Mouse (Mus musculus) gastrocnemius, adult 2 months (tissue): ENCODE measurements around the gene Dcakd. TPM values are rescaled to one million over a fixed set of nuclear protein-coding genes. Genes with fewer than 3 reads are reported as not detected.

Source experiments
- DNase-seq: peaks from one replicate; pipeline ENCODE4 v3.0.0; 2022
- H3K27ac ChIP-seq: fragments of 200-600 bp; 2 replicates; pipeline ENCODE4 v1.8.1; 2022; ENCODE audit warnings: mild to moderate bottlenecking
- H3K4me3 ChIP-seq: fragments of 200-600 bp; 2 replicates; pipeline ENCODE4 v1.8.1; 2022; ENCODE audit warnings: mild to moderate bottlenecking, moderate library complexity
- CTCF ChIP-seq: fragments of 200-600 bp; IDR thresholded peaks from 2 replicates; pipeline ENCODE4 v1.8.1; 2022; ENCODE audit warnings: antibody characterized with exemption, mild to moderate bottlenecking, moderate library complexity
- intact Hi-C: fragments of 180-260 bp; cut with DNase I; formaldehyde crosslinking; loops from one replicate; pipeline ENCODE4 v1.15.1; 2025
- total RNA-seq, 2 experiments: library from RNA; stranded (reverse); gene quantifications; 2 replicates each; pipeline ENCODE4 v1.2.3; 2021

Dcakd gene
- total RNA-seq, 2 experiments from 2014 or later = 12.4 to 25.8 TPM

DNA sequence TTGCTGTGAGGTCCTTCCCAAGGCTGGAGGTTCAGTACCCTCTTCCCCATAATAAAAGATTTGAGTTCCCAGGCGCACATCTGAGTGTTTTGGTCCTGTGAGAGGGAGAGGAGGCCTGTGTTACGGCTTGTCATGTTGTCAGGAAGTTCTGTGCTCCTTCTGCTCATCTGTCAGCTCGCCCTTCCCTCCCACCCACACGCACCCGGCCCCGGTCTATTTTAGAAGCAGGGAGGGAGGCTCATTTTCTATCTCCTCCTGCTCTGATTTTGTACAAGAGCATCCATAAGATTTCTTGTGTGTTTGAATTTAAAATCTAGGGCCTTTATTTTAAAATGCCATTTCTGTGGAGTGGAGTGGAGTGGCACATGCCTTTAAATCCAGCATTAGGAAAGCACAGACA is 9.9 kb upstream of the Dcakd start:
- intact Hi-C loops = no loop called here
- H3K4me3 ChIP-seq = no peak overlapping the region
- peak; percentile 10 for DNase-seq
- H3K27ac ChIP-seq = peak overlapping the region; percentile 68
- TF ChIP-seq CTCF = no peak

DNA sequence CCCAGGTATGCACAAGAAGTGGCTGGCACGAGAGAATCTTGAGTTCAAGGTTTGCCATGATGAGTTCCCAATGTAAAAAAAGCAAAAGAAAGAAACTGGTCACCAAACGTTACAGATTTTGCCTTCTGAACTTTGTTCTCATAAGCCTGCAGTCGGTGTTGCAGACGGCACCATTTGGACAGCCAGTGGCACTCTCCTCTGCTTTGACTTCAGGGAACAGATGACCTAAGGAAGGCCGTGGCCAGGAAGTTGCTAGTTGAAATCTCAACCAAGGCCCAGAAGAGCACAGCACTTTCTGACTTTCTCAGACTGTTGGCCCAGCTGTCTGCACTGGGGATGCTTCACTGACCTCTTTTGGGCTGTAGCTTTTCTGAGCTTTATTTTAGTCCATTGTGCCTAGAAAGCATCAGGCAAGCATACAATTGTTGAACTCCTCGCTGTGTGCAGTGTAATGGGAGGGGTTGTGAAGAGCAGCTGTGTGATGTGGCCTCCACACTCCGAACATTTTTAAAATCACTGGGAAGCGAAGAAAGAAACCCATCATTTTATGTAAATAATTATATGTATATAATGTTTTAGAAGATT is 8.8 kb upstream of the Dcakd start:
- intact Hi-C loops = loop anchor here (2.0 kb wide), 1 partner anchor 14 kb away; no protein-coding TSS in a partner anchor
- no peak for TF ChIP-seq CTCF
- DNase-seq = peak; percentile 43

DNA sequence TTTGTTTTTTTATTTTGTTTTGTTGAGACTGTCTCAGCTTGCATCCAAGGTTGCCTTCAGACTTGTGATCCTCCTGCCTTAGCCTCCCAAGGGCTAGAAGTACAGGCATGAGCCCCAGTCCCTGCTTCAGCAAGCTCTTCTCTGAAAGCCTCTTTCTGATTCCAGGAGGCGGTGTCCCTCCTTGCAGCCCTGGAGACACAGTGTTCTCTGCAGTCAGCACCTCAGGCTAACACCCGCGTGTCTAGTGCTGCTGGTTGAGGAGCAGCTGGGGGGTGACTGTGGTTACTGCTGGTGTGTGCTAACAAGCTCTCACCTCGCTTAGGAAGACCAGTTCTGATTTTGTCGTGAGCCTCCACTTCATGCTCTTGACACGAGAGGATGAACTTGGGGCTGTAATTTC is 6.9 kb upstream of the Dcakd start:
- no peak overlapping the region for H3K4me3 ChIP-seq
- H3K27ac ChIP-seq = no peak overlapping the region
- intact Hi-C loops = no loop called here
- no peak for TF ChIP-seq CTCF
- DNase-seq = no peak

More for the DNA sequence above, 8.8 kb upstream of the Dcakd start:
- peak overlapping the region; percentile 68 for H3K27ac ChIP-seq
- no peak overlapping the region for H3K4me3 ChIP-seq

DNA sequence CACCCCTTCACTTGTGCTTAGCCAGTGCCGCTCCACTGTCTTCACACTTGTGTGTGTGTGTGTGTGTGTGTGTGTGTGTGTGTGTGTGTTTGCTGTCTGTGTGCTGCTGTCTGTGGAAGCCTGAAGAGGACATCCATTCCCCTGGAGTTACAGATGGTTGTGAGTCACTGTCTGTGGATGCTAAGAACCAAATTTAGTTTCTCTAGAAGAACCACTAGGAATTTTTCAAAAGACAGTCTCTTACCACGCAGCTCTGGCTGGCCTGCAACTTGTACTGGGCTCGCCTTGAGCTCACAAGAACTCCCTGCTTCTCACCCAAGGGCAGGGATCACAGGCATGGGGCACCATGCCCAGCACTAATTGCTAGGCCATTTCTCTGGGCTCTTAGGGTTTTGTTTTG is 4.9 kb upstream of the Dcakd start:
- intact Hi-C loops = no loop called here
- DNase-seq = no peak
- H3K27ac ChIP-seq = 0 out of 2 replicates have a peak overlapping the region, but pooled peaks have one; percentile 0
- no peak overlapping the region for H3K4me3 ChIP-seq
- TF ChIP-seq CTCF = no peak

DNA sequence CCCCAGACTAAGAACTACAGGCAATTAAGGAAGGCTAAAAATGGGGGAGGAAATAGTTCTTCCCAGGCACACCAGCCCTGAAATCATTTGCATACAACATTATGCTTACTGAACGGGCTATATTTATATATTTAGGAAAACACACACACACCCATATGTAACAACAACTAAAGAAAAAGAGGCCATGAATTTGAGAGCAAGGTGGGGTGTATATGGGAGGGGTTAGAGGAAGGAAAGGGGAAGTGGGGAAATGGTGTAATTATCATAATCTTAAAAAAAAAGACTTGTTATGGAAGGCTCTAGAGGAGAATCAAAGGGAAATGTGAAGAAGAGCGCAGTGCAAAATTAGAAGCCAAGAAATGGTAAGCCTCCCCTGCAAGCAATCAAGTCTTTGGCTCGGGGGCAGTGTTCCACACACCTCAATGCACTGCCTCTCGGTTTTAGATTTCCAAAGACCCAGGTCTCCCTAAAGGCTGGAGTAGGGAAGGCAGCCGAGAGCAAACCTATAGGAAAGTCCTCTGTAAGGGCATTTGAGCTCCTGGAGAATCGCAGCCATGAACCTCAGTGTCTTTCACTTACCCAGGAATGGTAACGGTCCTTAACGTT is 460 bp downstream of the Dcakd start:
- Histone ChIP-seq H3K4me3 (peak overlapping the region; percentile 88), H3K27ac (peak overlapping the region; percentile 95)
- peak; percentile 15 for DNase-seq
- no peak for TF ChIP-seq CTCF
- intact Hi-C loops = no loop called here

DNA sequence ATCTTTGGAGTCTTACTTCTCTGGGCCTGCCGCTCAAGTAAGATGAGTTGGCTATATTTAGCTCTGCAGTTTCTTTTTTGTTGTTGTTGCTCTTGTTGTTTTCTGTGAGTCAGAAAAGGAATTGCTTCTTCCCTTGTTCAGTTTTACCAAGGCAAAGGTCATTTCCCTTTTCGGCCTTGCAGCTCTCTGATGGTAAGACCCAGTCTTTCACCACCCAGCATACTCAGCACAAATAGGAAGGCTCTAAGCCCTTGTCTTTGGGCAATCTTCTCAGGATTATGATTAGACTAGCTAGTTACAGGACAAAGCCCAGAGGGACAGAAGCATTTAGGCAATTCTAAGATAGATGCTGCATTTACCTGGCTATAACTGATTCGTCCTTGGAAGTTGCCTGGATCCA is 1.2 kb downstream of the Dcakd start:
- Histone ChIP-seq H3K4me3 (peak overlapping the region; percentile 88), H3K27ac (peak overlapping the region; percentile 95)
- DNase-seq = no peak
- intact Hi-C loops = no loop called here
- TF ChIP-seq CTCF = no peak

DNA sequence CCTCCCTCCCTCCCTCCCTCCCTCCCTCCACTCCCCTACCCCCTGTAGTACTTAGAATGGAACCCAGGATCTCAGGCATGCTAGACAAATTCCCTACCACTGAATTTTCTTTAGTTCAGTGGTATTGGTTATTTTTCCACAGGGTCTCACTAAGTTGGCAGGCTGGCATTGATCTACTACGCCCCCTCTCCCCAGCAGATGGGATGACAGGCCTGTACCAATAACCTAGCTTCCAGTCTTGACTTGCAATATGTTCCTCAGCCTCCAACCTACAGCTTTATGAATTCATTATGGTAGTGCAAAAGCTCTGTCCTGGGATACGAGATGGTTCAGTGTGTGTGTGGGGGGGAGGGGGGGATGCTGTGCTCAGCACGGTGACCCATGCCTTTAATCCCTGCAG is 4.2 kb downstream of the Dcakd start:
- no peak for TF ChIP-seq CTCF
- Histone ChIP-seq H3K4me3 (no peak overlapping the region), H3K27ac (no peak overlapping the region)
- no peak for DNase-seq
- intact Hi-C loops = no loop called here

DNA sequence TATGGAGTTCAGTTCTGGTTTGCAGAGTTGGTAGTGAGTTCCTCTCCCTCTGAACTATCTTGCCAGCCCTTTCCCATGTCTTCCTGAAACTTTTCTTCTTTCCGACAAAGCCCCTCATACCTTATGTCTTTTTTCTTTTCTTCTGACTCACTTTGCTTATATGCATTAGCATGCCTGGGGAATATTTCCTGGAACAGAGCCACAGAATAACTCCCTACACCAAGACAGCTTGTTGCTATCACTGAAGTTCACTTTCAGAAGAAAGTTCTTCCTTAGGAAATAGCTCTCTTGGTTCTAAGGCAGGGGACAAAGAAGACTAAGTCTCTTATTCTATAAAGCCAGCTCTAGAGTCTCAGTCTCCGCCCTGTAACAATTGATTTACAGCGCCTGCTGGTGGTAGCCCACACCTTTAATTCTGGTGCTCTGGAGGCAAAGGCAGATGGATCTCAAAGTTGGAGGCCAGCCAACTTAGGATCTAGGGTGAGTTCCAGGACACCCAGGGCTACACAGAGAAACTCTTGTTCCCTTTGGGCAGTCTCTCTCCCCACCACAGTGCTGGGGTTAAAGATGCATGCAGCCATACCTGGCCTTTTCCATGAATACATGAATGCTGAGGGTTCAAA is 7.3 kb downstream of the Dcakd start:
- intact Hi-C loops = no loop called here
- TF ChIP-seq CTCF = no peak
- no peak overlapping the region for H3K27ac ChIP-seq
- DNase-seq = peak; percentile 23
- no peak overlapping the region for H3K4me3 ChIP-seq

DNA sequence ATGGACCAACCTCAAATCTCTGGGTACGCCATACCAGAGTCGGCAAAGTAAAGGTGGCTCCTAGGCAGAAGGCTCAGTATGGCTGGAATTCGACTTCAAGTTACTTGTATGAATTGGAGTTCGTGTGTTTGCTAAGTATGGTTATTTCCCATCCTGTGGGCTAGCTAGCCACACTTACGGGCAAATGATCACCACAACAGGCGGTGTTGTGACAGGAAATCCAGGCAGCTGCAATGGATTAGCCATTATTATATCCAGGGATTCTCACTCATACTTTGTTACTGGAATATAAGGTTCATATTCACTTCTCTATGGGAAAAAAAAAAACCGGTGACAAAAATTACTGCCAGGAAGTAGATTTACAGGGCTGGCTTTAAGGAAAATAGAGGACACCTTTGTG is 8.8 kb downstream of the Dcakd start:
- TF ChIP-seq CTCF = no peak
- intact Hi-C loops = no loop called here
- no peak overlapping the region for H3K27ac ChIP-seq
- H3K4me3 ChIP-seq = no peak overlapping the region
- no peak for DNase-seq

DNA sequence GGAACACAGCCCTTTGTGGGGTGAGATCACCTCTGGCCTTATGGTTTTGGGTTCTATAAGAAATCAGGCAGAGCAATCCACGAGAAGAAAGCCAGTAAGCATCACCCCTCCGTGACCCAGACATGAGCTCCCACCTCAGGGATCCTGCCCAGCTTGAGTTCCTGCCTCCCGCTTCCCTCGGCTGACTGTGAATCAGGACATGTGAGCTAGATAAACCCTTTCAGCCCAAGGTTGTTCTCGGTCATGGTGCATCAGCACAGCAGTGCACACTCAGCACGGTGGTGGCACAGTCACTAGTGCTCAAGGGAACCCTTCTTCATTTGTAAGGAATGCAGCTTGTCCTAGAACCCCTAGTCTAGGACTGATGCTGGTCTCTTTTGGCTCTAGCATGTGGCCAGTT is 9.3 kb downstream of the Dcakd start:
- intact Hi-C loops = no loop called here
- no peak overlapping the region for H3K4me3 ChIP-seq
- peak; percentile 8 for DNase-seq
- H3K27ac ChIP-seq = no peak overlapping the region
- no peak for TF ChIP-seq CTCF

DNA sequence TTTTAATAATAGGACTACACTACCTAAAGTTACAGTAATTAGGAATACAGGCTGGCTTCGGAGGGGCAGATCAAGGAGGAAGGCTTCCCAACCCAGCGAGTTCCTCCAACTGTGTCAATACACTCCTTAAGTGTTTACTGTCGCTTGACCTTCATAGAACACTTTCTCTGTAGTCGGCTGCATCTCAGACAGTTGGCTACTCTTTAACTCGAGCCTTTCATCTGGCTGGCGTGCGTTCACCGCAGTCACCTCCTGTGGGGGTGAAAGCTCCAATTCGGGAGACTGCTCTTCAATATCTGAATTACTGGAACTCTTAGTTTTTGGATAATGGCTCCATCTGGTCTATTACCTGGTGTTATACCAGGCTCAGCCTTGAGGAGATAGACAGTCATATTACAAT is 10.5 kb downstream of the Dcakd start:
- TF ChIP-seq CTCF = no peak

DNA sequence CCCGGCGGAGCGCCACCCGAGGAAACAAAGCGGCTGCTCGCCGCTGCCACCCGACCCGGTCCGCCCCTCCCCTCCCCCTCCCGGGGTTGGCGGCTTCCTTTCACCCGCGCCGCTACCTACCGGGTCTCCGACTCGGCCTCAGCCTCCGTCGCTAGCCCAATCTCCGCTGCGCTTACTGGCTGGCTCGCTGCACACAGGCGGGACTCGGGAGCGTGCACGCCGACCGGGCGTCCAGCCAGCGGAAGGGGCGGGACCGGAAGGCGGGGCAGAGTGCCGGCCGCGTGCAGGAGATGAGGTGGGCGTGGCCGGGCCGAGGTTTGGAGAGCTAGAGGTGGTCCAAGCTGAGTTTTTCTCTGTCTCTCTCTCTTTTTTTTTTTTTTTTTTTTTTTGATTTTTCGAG is 11.2 kb downstream of the Dcakd start:
- TF ChIP-seq CTCF = no peak
- peak; percentile 100 for DNase-seq
- peak overlapping the region; percentile 88 for H3K4me3 ChIP-seq
- intact Hi-C loops = no loop called here
- H3K27ac ChIP-seq = peak overlapping the region; percentile 92

More for the DNA sequence above, 10.5 kb downstream of the Dcakd start:
- H3K4me3 ChIP-seq = no peak overlapping the region
- intact Hi-C loops = no loop called here
- no peak overlapping the region for H3K27ac ChIP-seq
- peak; percentile 5 for DNase-seq
